Mouse (Mus musculus) ES-CJ7 (cell line): ENCODE data around the gene Cdk6.

Experiments
- DNase-seq: peaks from one replicate; pipeline ENCODE4 v3.0.0; 2011; ENCODE audit warnings: low read depth, low spot score

Gene Cdk6

DNA sequence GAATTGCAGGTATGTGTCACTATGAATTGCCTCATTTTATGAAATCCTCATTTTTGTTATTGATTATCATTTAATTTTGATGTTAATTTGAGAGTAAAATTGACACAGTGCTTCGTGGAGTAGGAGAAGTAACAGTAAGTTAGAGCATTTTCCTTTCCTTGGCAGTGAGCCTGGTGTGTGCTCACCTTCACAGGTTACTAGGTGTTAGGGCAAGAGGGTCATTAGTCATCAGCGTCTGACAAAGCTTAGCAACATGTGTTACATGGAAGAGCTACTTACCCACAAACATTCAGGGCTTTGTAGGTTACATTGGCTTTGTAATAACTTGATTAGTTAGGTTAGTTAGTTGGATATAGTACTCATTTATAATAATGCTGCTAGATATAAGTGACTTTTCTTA is 212.9 kb downstream of the Cdk6 start:
- no peak for DNase-seq

DNA sequence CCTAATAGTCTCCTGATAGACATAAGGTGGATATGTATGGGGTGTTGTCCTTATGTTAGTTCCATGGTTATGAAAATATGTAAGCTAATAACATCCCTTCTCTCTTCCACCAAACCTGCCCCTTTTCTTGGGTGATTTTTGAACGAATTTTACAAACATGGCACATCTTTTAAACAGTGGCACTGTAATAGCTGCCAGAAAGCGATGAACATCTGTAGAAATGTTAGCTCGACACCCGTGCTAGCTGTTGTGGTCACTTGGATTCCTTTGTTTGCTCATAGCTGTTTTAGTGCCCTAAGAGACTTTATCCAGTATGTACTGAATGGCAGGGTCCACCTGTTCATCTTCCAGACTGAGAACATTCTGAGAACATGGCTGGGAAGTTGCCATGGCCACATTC is 230.0 kb downstream of the Cdk6 start, which contains the start of gene 1700109H08Rik:
Gene 1700109H08Rik (plus strand): TSS at position 301 of the 400 bp plus-strand sequence.
- DNase-seq, result no peak

GRCm38 (mm10) chr5:3574825-3575224 is 233.5 kb downstream of the Cdk6 start:
- peak; percentile 46 for DNase-seq

- peak; percentile 54 for DNase-seq
Measured at GRCm38 (mm10) chr5:3577939-3578338, 236.7 kb downstream of the Cdk6 start.

DNA sequence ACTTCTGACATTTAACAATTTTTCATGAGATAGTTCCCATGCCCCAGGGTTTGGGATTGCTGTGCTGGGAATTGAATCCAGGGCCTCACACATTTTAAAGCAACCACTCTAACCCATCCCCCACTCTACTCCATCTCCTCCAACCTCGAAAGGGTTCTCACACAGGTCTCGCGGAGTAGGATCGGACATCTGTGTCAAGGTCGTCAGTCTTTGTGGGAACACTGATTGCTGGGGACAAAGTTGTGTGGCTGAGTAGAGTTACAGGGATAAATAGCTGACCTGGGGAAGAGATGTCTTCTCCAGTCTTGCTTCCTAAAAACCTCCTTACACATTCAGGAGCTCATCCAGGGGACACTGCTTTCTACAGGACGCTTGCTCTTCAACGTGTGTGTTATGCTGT is 237.8 kb downstream of the Cdk6 start:
- peak; percentile 57 for DNase-seq
